Mouse (Mus musculus): ENCODE measurements around the gene Adam15.

The Adam15 gene

GRCm38 (mm10) chr3:89384331-89385076 lies 34.7 kb upstream of the Adam15 start:
- DNase-seq (ENCODE audit: inconsistent age in 2 of 2, low spot score in 1 of 2), result peak in 1 of 2 experiments; percentile 34

GRCm38 (mm10) chr3:89383651-89384255 lies 34.0 kb upstream of the Adam15 start:
- peak in 1 of 2 experiments; percentile 34 for DNase-seq (ENCODE audit: inconsistent age in 2 of 2, low spot score in 1 of 2)

DNA sequence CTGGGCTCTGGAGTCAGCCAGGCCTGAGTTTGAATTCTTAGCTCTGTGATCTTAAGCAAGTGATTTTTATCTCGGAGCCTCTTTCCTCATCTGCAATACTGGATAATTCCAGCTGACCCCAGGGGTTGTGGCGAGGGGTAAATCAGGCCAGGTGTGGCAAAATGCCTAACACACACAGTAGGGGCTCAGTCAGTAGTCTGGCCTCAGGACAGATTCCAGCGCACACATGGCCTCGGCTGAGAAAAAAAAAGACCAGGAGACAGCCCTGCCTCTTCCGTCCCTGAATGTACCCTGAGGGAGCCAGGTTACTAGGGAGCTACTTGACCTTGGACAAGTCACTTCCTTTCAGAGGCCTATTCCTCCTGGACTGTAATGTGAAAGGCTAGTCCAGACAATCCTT lies 33.2 kb upstream of the Adam15 start:
- peak in 1 of 2 experiments; percentile 49 for DNase-seq (ENCODE audit: inconsistent age in 2 of 2, low spot score in 1 of 2)

GRCm38 (mm10) chr3:89382033-89382882 lies 32.5 kb upstream of the Adam15 start:
- DNase-seq (ENCODE audit: inconsistent age in 2 of 2, low spot score in 1 of 2), result no peak

DNA sequence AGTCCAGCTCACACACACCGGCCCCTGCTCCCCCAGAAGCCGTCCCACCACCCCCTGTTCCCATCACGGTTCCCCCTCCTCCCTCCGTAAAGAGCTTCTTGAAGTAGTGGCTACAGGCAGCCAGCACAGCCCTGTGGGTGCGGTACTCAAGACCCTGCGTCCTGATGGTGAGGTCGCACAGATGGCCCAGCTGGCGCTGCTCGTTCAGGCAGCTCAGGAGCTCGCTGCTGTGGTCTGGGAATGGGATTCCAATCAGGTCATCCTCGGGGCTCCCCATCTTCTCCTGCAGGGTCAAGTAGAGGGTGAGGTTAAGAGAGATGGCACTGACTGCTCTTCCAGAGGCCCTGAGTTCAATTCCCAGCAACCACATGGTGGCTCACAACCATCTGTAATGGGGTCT lies 31.4 kb upstream of the Adam15 start:
- no peak for DNase-seq (ENCODE audit: inconsistent age in 2 of 2, low spot score in 1 of 2)

GRCm38 (mm10) chr3:89380711-89381110 lies 30.9 kb upstream of the Adam15 start:
- DNase-seq (ENCODE audit: inconsistent age in 2 of 2, low spot score in 1 of 2), result peak in 1 of 2 experiments; percentile 27

DNA sequence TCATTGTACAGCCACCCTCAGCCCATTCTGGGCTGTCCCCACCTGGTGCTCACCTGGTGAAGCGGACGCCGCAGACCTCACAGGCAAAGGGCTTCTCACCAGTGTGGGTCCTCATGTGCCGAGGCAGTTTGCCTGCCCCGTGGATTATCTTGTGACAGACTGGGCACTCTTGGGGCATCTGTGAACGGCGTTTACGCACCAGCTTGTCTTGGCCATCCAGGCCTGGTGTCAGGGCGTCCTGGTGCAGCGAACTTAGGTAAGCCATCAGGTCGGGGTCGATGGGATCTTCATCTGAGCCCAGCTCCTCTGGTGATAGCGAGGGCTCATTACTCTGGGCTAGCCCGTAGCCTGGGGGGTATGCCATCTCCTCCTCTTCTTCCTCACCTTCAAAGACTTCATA lies 30.5 kb upstream of the Adam15 start:
- no peak for DNase-seq (ENCODE audit: inconsistent age in 2 of 2, low spot score in 1 of 2)

DNA sequence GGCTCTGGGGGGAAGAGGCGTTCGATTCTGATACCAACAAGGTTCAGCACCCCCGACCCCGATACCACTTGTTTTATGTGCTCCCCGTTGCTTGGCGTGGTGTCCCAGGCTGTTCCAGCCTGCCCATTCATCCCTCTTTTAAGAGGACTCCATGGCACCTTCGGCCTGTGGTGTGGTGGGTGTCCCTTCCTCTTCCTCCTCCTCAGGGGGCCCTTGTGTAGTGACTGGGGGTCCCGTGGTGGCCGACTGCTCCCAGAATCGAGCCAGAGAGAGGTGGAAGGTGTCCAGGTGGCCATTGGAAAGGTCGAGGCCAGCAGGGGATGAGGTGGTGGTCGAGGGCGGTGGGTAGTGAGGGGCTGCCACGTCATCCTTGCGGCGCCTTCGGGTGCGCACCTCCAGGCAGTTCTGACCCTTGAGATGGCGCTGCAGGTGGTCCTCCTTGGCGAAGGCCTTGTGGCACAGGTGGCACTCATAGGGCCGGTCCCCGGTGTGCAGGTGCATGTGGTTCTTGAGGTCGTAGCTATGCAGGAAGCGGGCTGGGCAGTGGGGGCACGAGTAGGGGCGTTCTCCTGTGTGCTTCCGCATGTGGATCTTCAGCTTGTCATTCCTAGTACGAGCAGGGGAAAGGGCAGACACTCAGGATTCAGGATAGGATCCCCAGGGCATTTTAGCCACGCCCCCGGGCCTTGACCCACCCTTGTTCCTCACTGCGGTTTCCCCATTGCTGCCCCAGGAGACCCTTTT lies 29.8 kb upstream of the Adam15 start:
- DNase-seq (ENCODE audit: inconsistent age in 2 of 2, low spot score in 1 of 2), result peak in 1 of 2 experiments; percentile 62

DNA sequence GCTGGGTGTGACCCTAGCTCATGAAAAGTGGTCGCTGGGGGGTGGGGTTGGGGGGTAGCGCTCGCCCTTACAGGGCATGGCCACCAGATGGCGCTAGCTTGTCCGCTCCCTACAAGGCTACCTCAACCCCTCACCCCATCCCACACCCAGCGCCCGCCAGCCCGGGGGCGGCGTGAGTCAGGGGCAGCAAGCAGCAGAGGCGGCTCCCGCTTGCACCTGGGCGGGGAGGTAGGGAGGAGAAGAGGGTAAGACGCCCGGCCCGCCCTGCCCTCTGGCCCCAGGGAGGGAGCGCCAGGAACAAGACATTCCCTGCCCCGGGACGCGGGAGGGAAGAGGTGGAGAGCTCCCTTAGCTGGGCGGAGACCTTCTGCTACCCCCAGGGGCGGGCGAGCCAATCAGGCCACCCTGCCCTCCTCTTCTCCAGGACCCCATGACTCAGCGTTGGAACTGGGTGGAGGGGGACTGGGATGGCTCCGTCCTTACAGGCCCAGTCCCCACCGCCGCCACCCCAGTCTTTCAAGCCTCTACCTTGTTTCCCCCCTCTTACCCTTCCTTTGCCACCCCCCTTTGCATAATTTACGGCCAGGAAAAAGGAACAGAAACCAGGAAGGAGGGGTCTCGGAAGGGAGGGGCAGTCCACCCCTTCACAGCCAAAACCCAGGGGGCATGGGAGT lies 28.7 kb upstream of the Adam15 start:
- peak; percentile 84 to 92 for DNase-seq (ENCODE audit: inconsistent age in 2 of 2, low spot score in 1 of 2)

DNA sequence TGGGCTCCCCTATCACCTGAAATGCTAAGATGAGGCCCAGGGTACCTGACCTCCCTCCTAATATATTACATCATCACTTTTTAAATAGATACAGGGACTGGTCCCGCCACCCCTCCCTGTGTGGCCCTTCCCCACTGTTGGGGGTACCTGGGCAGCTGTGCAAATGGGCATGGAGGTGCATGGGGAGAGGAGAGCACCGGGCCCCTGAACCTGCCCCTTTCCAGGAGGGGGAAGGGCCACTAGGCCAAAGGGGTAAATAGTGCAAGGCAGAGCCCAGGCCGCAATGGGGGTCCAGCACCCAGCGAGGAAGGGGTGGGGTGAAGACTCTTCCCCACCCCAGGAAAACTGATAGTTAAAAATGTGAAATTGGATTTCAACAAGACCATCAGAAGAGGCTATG lies 28.0 kb upstream of the Adam15 start:
- no peak for DNase-seq (ENCODE audit: inconsistent age in 2 of 2, low spot score in 1 of 2)

DNA sequence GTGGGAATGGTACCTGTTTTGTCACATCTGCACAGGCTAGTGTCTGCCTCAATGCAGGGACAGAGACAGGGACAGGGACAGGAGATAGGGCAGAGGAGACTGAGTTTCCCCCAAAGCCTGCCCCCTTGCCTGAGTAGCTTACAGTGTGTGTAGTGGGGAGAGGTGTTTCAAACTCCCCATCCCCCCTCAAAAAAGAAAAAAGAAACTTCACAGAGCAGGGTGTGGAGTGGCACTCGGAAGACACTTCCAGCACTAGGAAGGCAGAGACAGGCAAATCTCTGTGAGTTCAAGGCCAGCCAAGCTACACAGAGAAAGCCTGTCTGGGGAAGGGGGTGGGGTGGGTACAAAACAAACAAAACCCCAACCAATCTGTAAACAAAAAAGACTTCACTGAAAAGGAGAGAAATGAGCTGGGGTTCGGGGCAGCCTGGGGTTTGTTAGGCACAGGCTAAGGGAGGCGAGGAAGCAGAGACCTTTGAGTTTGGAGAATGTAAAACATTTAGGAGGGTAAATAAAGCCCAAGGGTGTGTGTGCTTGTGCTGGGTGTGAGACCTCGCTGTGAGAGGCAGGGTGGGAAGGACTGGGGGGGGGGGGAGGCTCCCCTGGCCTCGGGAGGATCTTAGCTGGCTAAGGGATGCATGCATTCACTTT lies 23.9 kb upstream of the Adam15 start:
- no peak for DNase-seq (ENCODE audit: inconsistent age in 2 of 2, low spot score in 1 of 2)

- peak; percentile 11 to 50 for DNase-seq (ENCODE audit: inconsistent age in 2 of 2, low spot score in 1 of 2)
Observed at GRCm38 (mm10) chr3:89367338-89367737, 17.5 kb upstream of the Adam15 start.

DNA sequence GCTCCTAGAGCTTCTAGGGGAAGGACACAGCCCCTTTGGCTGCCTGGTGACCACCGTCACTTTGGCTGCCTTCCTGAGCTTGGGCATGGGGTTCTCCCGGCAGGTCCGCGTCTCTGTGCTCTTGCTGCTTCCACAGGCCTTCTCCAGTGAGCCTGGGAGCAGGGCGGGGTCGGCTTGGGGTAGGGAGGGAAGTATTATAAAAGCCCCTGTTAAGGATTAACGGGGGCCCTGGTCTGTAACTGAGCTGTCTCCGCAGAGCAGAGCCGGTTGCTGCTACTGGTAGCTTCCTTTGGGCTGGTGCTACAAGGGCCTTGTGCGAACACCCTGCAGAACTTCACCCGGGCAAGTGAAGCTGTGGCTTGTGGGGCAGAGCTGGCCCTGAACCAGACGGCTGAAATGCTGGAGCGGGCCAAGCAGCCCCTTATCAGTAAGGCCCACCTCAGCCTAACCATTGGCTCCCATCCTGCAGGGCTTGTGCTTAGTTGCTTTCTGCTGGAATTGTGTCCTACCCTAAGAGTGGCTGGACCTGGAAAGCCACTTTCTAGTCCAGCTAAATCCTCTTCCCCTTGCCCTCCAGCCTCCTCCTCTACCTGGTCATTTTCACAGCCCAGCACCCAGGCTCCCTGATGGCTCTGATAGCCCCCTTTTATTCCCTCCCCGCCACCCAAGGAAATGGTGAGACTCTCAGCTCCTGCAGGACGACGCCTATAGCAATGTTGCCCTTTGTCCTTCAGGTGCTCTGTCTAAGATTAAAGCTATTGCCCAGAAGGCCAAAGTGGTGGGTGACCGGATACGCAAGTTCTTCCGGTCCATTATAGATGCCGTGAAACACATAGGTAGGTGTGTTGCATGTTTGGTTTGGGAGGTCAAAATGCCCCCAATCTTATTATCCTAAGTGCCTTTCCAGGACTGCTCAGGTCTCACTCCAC lies 16.0 kb upstream of the Adam15 start:
- no peak for DNase-seq (ENCODE audit: inconsistent age in 2 of 2, low spot score in 1 of 2)

- DNase-seq (ENCODE audit: inconsistent age in 2 of 2, low spot score in 1 of 2), result no peak
Observed at GRCm38 (mm10) chr3:89365153-89365485, 15.3 kb upstream of the Adam15 start, which contains the start of gene Dcst1. Dcst1 (minus strand) TSS chr3:89365253.

DNA sequence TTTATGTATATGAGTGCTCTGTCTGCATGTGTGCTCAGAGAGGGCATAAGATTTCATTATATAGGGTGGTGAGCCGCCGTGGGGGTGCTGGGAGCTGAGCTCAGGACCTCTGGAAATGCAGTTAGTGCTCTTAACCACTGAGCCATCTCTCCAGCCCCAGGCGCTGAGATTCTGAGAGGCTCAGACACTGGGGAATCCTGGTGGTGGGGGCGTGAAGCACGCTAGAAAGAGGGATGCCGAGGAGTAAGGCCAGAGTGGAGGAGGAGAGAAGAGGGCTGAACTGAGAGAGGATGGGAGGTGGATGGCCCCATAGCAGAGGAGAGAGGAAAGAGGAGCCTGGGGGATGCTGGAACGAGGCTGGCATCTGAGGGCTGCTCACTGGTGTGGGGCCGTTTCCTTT lies 14.8 kb upstream of the Adam15 start:
- DNase-seq (ENCODE audit: inconsistent age in 2 of 2, low spot score in 1 of 2), result no peak

- DNase-seq (ENCODE audit: inconsistent age in 2 of 2, low spot score in 1 of 2), result peak in 1 of 2 experiments; percentile 5
Observed at GRCm38 (mm10) chr3:89361675-89362074, 11.9 kb upstream of the Adam15 start, which contains the start of gene Dcst2. Dcst2 (plus strand) TSS chr3:89361975.

DNA sequence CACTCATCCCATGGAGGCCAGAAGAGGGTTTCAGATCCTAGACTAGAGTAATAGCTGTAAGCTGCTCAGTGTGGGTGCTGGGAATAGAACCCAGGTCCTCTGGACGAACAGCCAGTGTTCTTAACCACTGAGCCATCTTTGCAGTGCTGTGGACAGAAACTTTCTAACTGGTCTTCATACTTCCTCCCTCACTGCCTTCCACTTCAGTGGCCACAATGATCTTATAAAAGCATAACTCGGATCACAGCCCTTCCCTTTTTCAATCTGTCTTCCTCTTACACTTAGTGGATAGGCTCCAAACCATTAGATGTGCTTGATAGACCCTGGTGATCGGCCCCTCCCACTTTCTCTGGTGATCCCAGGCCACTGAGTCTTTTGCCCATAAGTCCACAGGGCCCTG lies 10.4 kb upstream of the Adam15 start:
- DNase-seq (ENCODE audit: inconsistent age in 2 of 2, low spot score in 1 of 2), result no peak

DNA sequence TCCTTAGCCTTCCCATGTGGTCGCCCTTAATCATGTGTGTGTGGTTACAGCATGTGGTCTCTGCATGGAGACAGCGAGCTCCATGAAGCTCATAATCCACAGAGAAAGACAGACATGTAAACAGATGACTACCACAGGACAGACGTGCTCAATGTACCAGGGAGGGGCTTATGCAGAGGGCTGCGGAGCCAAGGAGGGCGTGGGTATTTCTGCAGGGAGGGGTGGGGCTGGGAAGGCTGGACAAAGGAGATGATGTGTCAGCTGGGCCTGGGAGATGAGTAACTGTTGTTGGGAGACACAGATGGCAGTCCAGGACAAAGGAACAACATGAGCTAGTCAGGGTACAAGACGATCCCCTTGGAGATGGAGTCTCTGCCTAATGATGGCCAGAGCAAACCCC lies 9.8 kb upstream of the Adam15 start:
- peak in 1 of 2 experiments; percentile 36 for DNase-seq (ENCODE audit: inconsistent age in 2 of 2, low spot score in 1 of 2)

- DNase-seq (ENCODE audit: inconsistent age in 2 of 2, low spot score in 1 of 2), result peak in 1 of 2 experiments; percentile 7
Observed at GRCm38 (mm10) chr3:89356029-89356428, 6.2 kb upstream of the Adam15 start.
